Mouse (Mus musculus) lung, embryonic 15.5 days (tissue): ENCODE data around the gene Cdh3. TPM values are rescaled to one million over a fixed set of nuclear protein-coding genes. Genes with fewer than 3 reads are reported as not detected.

ENCODE experiments used
- ATAC-seq: fragments of 200-750 bp; cut with Nextera tagmentation; 2 replicates; pipeline ENCODE4 v1.8.0; 2017; ENCODE audit warnings: moderate number of reproducible peaks, borderline replicate concordance; ENCODE audit not compliant: low FRiP score, low TSS enrichment; ENCODE audit errors: extremely low read depth
- H3K27ac ChIP-seq: fragments of 300-500 bp; sonication (generic); 2 replicates; pipeline ENCODE4 v1.5.1; 2015; ENCODE audit warnings: moderate library complexity, mild to moderate bottlenecking, inconsistent platforms
- H3K27me3 ChIP-seq: fragments of 300-500 bp; sonication (generic); 2 replicates; pipeline ENCODE4 v1.6.1; 2015; ENCODE audit warnings: inconsistent platforms
- H3K36me3 ChIP-seq: fragments of 300-500 bp; sonication (generic); 2 replicates; pipeline ENCODE4 v1.6.1; 2015; ENCODE audit warnings: inconsistent platforms
- H3K4me1 ChIP-seq: fragments of 300-500 bp; sonication (generic); 2 replicates; pipeline ENCODE4 v1.6.1; 2015; ENCODE audit warnings: inconsistent platforms
- H3K4me2 ChIP-seq: fragments of 300-500 bp; sonication (generic); 2 replicates; pipeline ENCODE4 v1.6.1; 2015; ENCODE audit warnings: inconsistent platforms, mild to moderate bottlenecking, moderate library complexity
- H3K4me3 ChIP-seq: fragments of 300-500 bp; sonication (generic); 2 replicates; pipeline ENCODE4 v1.5.1; 2015; ENCODE audit warnings: mild to moderate bottlenecking, inconsistent platforms
- H3K9ac ChIP-seq: fragments of 300-500 bp; sonication (generic); 2 replicates; pipeline ENCODE4 v1.6.1; 2015; ENCODE audit warnings: inconsistent platforms
- H3K9me3 ChIP-seq: fragments of 300-500 bp; sonication (generic); 2 replicates; pipeline ENCODE4 v1.6.1; 2016; ENCODE audit warnings: inconsistent platforms
- WGBS: fragments of 180-500 bp; shearing (Covaris S2); methylation state at CpG from one replicate; pipeline ENCODE4 v1.1.7; 2015; 5-methylcytosine and 5-hydroxymethylcytosine counted together
- polyA plus RNA-seq: library from polyadenylated mRNA; unstranded; fragments of >200 nt; fragmentation: Nextera tagmentation; extraction: Ambion mirVana; gene quantifications from 2 replicates; pipeline ENCODE4 v1.2.1, GENCODE M21; 2015

Cdh3 gene
- polyA plus RNA-seq, 1 experiment from 2014 or later = 22.1 TPM

- 68% methylated on average over 8 of the region's 8 CpGs for WGBS
Measured at GRCm38 (mm10) chr8:106509079-106509780, 1.5 kb upstream of the Cdh3 start.

GRCm38 (mm10) chr8:106511065-106511501 lies 392 bp downstream of the Cdh3 start:
- Histone ChIP-seq H3K27me3 (peaks cover 37% of the 10 kb centered on the region), H3K4me2 (peak overlapping the region; percentile 78), H3K4me3 (peak overlapping the region; percentile 54), H3K36me3 (no peaks in the 10 kb centered on the region), H3K9me3 (no peaks in the 10 kb centered on the region), H3K27ac (peak overlapping the region; percentile 74), H3K4me1 (peaks cover 51% of the 10 kb centered on the region), H3K9ac (peak overlapping the region; percentile 50)
- peak; percentile 36 for ATAC-seq
- under 1% methylated on average over 22 of the region's 22 CpGs for WGBS

More at GRCm38 (mm10) chr8:106509079-106509780, 1.5 kb upstream of the Cdh3 start:
- Histone ChIP-seq H3K36me3 (no peaks in the 10 kb centered on the region), H3K4me1 (peaks cover 57% of the 10 kb centered on the region), H3K9me3 (no peaks in the 10 kb centered on the region), H3K27me3 (peaks cover 37% of the 10 kb centered on the region), H3K4me3 (no peak overlapping the region), H3K27ac (no peak overlapping the region), H3K4me2 (no peak overlapping the region), H3K9ac (no peak overlapping the region)
- no peak for ATAC-seq

GRCm38 (mm10) chr8:106511531-106512041 lies 895 bp downstream of the Cdh3 start:
- H3K9me3 ChIP-seq = no peaks in the 10 kb centered on the region
- no peak for ATAC-seq
- peaks cover 56% of the 10 kb centered on the region for H3K4me1 ChIP-seq
- H3K36me3 ChIP-seq = no peaks in the 10 kb centered on the region
- peaks cover 37% of the 10 kb centered on the region for H3K27me3 ChIP-seq
- peak overlapping the region; percentile 50 for H3K9ac ChIP-seq
- WGBS = 1% methylated on average over 30 of the region's 30 CpGs
- H3K4me2 ChIP-seq = peak overlapping the region; percentile 78
- H3K27ac ChIP-seq = peak overlapping the region; percentile 74
- peak overlapping the region; percentile 54 for H3K4me3 ChIP-seq

DNA sequence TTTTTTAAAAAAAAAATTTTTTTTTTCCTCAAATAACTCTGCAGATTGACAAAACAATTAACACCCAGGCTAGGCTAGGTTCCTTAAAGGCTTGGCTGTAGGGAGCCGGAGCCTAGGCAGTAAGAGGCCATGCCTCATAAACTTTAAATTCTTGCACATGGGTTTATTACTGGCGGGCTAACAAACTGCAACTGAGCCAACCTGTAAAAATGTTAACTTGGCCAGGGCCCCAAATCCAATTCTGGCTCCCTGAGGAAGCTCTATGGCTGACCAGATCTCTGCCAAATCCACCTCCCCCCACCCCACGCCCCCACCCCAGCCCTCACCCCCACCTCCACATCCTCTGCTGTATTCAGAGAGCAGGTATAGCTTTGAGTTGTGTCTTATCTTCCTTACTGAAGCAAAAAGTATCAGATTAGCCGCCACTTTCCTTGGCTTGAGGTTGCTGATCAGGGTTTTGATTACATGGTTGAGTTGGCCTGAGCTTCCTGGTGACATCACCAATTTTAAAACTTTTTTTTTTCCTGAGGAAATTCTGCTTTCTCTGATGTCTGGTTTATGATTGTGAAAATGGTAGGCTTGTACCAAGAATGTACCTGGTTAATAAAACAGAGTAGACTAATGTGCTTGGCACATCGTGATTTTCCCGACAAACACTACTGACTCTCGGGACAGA lies 1.9 kb downstream of the Cdh3 start:
- H3K4me3 ChIP-seq = peak overlapping the region; percentile 54
- H3K27me3 ChIP-seq = peaks cover 35% of the 10 kb centered on the region
- H3K9ac ChIP-seq = no peak overlapping the region
- H3K9me3 ChIP-seq = no peaks in the 10 kb centered on the region
- H3K36me3 ChIP-seq = no peaks in the 10 kb centered on the region
- H3K27ac ChIP-seq = 0 out of 2 replicates have a peak overlapping the region, but pooled peaks have one; percentile 74
- peaks cover 56% of the 10 kb centered on the region for H3K4me1 ChIP-seq
- 37% methylated on average over 7 of the region's 7 CpGs for WGBS
- ATAC-seq = no peak
- H3K4me2 ChIP-seq = peak overlapping the region; percentile 78

DNA sequence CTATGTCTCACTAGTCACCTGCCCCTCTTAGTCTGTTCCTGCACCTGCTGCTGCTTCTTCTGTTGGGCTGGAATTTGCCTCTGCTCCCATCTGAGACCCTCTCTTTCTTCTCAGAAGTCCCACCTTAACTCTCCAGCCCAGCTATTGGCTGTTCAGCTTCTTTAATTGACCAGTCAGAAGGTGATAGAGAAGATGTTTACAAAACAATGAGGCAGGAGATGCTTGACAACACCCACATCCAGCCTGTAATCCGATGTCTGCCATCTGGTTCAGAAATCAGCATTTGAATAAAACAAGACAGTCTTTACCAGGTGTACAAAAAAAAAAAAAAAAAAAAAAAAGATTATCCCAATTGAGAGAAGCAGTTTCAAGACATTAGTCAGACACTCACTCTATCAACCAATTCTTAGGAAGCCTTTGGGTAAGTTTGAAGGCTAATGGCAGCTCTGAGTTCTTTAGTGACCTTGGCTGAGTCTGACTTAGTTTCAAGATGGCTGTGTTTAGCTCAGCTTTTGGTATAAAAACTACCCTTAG lies 5.3 kb downstream of the Cdh3 start:
- Histone ChIP-seq H3K4me2 (no peak overlapping the region), H3K4me3 (no peak overlapping the region), H3K36me3 (no peaks in the 10 kb centered on the region), H3K27ac (no peak overlapping the region; the same call in 1 of the 2 replicates), H3K9me3 (no peaks in the 10 kb centered on the region), H3K27me3 (peaks cover 10% of the 10 kb centered on the region), H3K9ac (no peak overlapping the region), H3K4me1 (peaks cover 39% of the 10 kb centered on the region)
- no peak for ATAC-seq
- WGBS = 43% methylated on average over 1 of the region's 1 CpGs

DNA sequence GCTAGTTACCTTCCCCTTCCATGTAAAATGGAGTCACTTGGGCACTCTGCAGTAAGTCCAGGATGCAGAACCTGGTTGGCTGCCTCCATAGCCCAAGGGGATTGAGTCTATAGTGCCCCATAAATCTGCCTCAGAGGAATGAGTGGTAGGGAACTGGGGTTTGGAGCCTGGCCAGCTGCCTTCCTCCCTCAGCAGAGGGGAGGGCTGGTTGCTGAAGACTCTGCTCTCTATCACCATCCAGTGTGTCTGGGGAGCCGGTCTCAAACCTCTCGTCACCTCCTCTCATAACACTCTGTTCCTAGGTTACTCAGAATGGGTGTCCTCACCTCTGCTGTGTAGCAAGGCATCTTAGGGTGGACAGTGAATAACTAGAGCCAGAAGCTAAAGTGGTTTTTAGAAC lies 5.9 kb downstream of the Cdh3 start:
- Histone ChIP-seq H3K27me3 (peaks cover 4% of the 10 kb centered on the region), H3K9ac (no peak overlapping the region), H3K4me3 (no peak overlapping the region), H3K27ac (no peak overlapping the region; the same call in 1 of the 2 replicates), H3K36me3 (no peaks in the 10 kb centered on the region), H3K9me3 (no peaks in the 10 kb centered on the region), H3K4me2 (no peak overlapping the region), H3K4me1 (peaks cover 40% of the 10 kb centered on the region)
- no peak for ATAC-seq
- WGBS = 36% methylated on average over 2 of the region's 2 CpGs

DNA sequence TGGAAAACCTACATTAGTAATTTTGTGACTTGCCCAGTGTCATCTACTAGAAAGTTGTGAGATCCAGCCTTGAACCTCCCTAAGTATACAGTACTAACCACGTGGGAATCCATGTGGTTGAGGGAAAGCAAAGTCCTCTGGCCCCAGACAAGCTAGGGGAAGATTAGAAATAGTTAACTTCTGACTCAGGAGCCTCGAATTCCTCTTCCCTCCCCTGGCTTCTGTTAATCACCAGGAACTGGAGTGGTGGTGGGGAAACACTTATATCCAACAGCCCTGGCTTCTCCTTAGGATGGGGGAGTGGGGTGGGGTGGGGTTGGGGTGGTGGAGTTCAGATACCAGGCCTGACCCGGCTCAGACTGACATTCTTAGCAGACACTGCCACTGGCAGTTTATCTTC lies 8.1 kb downstream of the Cdh3 start:
- Histone ChIP-seq H3K9me3 (no peaks in the 10 kb centered on the region), H3K4me1 (peaks cover 27% of the 10 kb centered on the region), H3K36me3 (no peaks in the 10 kb centered on the region), H3K27me3 (no peaks in the 10 kb centered on the region), H3K4me3 (no peak overlapping the region), H3K9ac (no peak overlapping the region), H3K4me2 (no peak overlapping the region), H3K27ac (peak overlapping the region; percentile 54)
- peak; percentile 56 for ATAC-seq
- WGBS = 5% methylated on average over 3 of the region's 3 CpGs

GRCm38 (mm10) chr8:106520578-106520977 lies 9.9 kb downstream of the Cdh3 start:
- no peak; the same call in 1 of the 2 replicates for ATAC-seq
- 65% methylated on average over 7 of the region's 7 CpGs for WGBS
- no peak overlapping the region for H3K9ac ChIP-seq

GRCm38 (mm10) chr8:106521845-106522244 lies 11.2 kb downstream of the Cdh3 start:
- ATAC-seq = no peak
- WGBS = 29% methylated on average over 9 of the region's 9 CpGs
- H3K4me2 ChIP-seq = no peak overlapping the region
- no peaks in the 10 kb centered on the region for H3K27me3 ChIP-seq
- no peak overlapping the region for H3K9ac ChIP-seq
- peaks cover 20% of the 10 kb centered on the region; the same call in 1 of the 2 replicates for H3K4me1 ChIP-seq
- 0 out of 2 replicates have a peak overlapping the region, but pooled peaks have one; percentile 12 for H3K27ac ChIP-seq
- H3K4me3 ChIP-seq = no peak overlapping the region
- no peaks in the 10 kb centered on the region for H3K36me3 ChIP-seq
- no peaks in the 10 kb centered on the region for H3K9me3 ChIP-seq

More at GRCm38 (mm10) chr8:106520578-106520977, 9.9 kb downstream of the Cdh3 start:
- H3K4me2 ChIP-seq = no peak overlapping the region
- H3K27me3 ChIP-seq = no peaks in the 10 kb centered on the region
- H3K4me3 ChIP-seq = no peak overlapping the region
- no peaks in the 10 kb centered on the region for H3K9me3 ChIP-seq
- peaks cover 27% of the 10 kb centered on the region for H3K4me1 ChIP-seq
- H3K27ac ChIP-seq = no peak overlapping the region
- no peaks in the 10 kb centered on the region for H3K36me3 ChIP-seq

GRCm38 (mm10) chr8:106526725-106527124 lies 16.0 kb downstream of the Cdh3 start:
- H3K27me3 ChIP-seq = no peaks in the 10 kb centered on the region
- H3K9me3 ChIP-seq = no peaks in the 10 kb centered on the region
- WGBS = 63% methylated on average over 6 of the region's 6 CpGs
- H3K4me1 ChIP-seq = peaks cover under 1% of the 10 kb centered on the region; the same call in 1 of the 2 replicates
- no peak for ATAC-seq
- H3K4me2 ChIP-seq = no peak overlapping the region
- H3K27ac ChIP-seq = no peak overlapping the region
- H3K4me3 ChIP-seq = no peak overlapping the region
- no peaks in the 10 kb centered on the region for H3K36me3 ChIP-seq
- H3K9ac ChIP-seq = no peak overlapping the region

DNA sequence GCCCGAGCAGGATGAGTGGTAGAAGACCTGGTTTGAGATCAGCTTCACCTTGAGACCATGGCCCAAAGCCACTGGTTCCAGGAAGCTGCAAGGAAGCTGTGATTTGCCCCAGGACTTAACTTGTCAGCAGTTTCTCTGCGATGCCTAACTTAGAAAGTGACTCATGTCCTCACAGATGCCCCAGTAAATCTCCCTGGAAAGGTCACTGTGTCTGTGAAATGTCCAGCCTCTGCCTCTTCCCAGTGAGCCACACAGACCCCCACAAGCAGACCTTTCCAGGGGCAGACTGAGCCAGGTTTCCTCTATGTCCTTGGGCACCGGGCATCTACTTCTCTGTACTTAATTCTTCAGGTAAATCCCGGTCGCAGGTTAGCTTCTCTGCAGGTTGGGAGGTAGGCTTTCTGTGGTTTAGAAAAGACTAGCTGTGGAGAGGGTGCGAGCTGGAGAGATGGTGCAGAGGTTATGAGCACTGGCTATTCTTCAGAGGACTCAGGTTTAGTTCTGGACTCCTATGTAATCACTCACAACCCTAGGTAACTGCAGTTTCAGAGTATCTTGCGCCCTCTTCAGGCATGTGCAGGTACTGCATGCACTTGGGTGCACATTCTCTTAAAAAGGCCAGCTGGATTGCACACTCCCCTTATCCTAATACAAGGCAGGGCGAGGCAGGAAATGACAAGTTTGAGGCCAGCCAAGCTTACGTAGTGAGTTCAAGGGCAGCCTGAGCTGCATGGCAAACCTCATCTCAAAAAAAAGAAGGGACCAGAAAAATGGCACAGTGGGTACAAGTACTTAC lies 16.7 kb downstream of the Cdh3 start:
- no peak overlapping the region for H3K4me3 ChIP-seq
- no peaks in the 10 kb centered on the region for H3K36me3 ChIP-seq
- no peak overlapping the region for H3K9ac ChIP-seq
- no peak for ATAC-seq
- no peaks in the 10 kb centered on the region for H3K27me3 ChIP-seq
- no peak overlapping the region for H3K27ac ChIP-seq
- H3K4me2 ChIP-seq = no peak overlapping the region
- no peaks in the 10 kb centered on the region for H3K4me1 ChIP-seq
- no peaks in the 10 kb centered on the region for H3K9me3 ChIP-seq
- WGBS = 85% methylated on average over 9 of the region's 9 CpGs
